Mouse (Mus musculus) retina, postnatal 7 days (tissue): Measurements from ENCODE around the gene Erbb2.

Experiments used
- DNase-seq: peaks from one replicate; pipeline ENCODE4 v3.0.0-alpha.2; 2012; ENCODE audit warnings: low read depth, low spot score

Gene Erbb2

GRCm38 (mm10) chr11:98458121-98458990 lies 46.1 kb downstream of the Erbb2 start:
- no peak for DNase-seq

DNA sequence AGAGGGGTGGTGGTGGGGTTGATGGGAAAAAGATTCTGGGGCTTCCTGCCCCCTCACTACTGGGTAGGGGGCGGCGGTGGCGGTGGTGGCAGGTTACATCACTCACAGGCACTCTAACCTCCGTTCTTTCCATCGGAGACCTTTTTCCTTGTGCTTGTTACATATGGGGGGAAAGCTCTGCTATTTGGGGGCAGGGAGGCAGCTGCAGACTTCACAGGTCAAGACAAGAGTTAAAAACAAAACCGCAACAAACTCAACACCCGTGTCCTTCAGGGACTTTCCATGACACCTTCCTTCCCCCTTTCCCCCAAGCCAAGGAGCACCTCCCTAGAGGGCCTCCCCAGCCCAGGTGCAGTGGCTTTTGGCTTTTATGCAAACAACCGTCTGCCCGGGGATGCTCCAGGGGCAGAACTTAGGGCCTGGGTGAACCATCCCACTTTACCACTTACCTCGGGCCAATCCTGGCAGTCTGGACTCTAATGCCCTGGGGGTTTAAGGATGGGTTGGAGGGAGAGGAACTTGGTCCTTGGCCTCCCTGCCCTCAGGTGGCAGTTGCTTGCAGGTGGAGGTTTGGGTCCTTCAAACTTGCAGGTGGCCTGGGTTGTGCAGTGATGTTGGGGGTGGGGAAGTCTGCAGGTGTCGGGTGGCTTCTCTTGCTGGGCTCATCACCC lies 46.9 kb downstream of the Erbb2 start:
- no peak for DNase-seq

GRCm38 (mm10) chr11:98459860-98460259 lies 47.6 kb downstream of the Erbb2 start:
- DNase-seq: no peak

- no peak for DNase-seq
Observed at GRCm38 (mm10) chr11:98461109-98461720, 48.9 kb downstream of the Erbb2 start.

GRCm38 (mm10) chr11:98462255-98462654 lies 50.0 kb downstream of the Erbb2 start:
- no peak for DNase-seq

DNA sequence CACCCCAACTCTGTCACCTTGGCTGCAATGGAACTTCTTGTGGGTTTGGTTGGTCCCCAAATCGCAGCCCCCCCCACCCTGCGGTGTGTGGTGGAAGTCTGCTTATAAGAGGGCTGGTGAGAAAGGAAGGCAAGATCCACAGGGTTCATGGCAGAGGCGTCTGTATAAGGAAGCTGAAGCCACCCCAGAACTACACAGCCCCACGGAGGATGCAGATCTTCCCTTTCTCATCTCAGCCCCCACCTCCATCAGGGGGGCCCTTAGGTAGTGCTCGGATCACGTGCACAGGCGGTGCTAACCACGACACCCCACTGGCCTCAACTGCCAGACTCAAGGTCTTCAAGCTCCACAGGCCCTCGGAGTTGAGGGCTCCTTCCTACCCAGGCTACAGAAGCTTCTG lies 51.6 kb downstream of the Erbb2 start:
- DNase-seq: no peak

DNA sequence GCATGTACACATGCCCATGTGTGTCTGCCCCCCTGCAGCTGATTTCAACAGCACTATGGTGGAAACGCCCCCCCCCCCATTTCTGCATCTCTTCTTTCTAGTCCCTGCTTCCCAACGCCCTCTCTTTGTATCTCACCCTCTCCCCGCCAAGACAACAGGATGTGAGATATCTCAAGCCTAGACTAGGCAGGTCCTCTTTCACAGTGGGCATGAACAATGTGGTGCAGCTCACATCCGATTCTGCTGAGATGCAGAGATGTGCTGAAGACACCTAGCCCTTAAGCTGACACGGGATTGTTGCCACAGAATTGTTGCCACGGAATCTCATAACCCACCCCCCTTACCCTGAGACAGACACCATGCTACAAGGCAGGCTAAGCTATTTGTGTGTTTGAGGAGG lies 52.2 kb downstream of the Erbb2 start:
- DNase-seq: no peak

- no peak for DNase-seq
Observed at GRCm38 (mm10) chr11:98469761-98470714, 57.8 kb downstream of the Erbb2 start.

- DNase-seq: no peak
Observed at GRCm38 (mm10) chr11:98470795-98471194, 58.5 kb downstream of the Erbb2 start.

GRCm38 (mm10) chr11:98472696-98473095 lies 60.4 kb downstream of the Erbb2 start:
- no peak for DNase-seq

- no peak for DNase-seq
Observed at GRCm38 (mm10) chr11:98473916-98474479, 61.7 kb downstream of the Erbb2 start.

- DNase-seq: no peak
Observed at GRCm38 (mm10) chr11:98474967-98475366, 62.7 kb downstream of the Erbb2 start.

GRCm38 (mm10) chr11:98475630-98476433 lies 63.6 kb downstream of the Erbb2 start:
- no peak for DNase-seq

DNA sequence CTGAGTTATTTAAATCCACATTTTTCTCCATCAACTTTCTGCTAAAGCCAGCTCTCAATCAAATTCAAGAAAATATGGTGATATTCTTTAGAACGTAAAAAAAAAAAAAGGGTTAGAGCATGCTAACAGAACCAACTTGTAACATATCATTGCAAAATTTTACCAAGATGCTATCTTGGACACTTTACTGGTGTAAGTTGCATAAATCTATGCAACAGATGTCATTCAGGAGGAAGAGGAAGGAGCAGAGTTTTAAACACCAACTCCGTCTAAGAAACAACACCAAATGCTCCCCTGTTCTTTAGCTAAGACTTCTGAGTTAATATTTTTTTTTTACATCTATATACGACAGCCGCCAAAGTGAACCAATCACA lies 64.2 kb downstream of the Erbb2 start:
- DNase-seq: no peak

DNA sequence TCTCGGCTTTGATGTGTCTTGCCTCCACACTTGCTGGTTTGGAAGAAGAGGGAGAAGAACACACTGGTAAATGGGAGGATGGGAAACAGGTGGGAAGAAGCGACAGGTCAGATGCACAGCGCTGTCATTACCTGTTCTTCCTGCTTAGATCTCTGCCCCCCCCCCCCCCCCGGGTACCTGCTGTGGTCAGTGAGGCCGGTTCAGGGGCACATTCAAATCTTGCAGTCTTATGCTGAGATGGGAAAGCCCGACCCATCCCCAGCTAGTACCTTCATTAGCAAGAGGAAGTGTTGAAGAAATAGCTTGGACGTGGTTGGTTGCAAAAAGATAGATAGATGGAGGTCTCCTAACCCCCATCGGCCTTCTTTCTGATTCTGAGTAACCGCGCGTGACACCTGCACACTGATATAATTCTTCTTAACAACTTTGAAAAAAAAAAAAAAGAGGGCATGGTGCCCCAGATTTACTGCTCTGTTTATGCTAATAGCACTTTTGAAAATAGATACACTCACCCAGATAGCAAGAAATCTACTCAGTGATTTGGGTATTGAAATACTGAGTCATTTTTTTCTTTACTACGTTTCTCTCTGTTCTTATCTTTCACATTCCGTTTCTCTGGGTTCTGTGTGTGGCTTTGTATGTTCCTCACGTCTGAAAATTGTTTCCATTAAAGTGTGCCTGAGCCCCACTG lies 64.9 kb downstream of the Erbb2 start:
- DNase-seq: no peak

- no peak for DNase-seq
Observed at GRCm38 (mm10) chr11:98479026-98479939, 67.0 kb downstream of the Erbb2 start.

DNA sequence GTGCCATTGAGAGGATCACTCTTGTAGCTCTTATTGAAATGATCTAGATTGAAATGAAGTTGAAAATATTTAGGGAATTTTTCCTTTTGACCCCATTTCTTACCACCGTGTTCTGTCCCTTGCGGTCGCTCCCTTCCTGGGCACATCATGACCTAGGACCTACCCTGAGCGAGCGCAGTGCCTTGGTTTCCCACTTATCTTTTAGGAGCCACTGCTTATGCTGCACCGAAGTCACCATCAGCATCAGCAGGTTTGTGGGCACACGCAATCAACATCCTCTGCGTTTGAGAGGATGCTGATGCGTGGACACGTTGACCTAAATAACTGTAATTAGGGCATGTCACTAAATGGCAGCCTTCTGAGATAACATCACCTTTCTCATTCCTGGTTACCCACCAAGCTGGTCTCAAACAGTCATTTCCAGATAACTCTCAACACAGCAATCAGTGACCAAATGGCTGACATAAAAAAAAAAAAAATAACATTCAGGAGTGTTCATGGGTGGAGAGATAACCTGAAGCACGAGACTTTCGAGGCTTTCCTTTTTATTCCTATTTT lies 67.7 kb downstream of the Erbb2 start:
- no peak for DNase-seq

- no peak for DNase-seq
Observed at GRCm38 (mm10) chr11:98481231-98481630, 69.0 kb downstream of the Erbb2 start.
